Mouse (Mus musculus): ENCODE results near the gene Nup93.

DNA sequence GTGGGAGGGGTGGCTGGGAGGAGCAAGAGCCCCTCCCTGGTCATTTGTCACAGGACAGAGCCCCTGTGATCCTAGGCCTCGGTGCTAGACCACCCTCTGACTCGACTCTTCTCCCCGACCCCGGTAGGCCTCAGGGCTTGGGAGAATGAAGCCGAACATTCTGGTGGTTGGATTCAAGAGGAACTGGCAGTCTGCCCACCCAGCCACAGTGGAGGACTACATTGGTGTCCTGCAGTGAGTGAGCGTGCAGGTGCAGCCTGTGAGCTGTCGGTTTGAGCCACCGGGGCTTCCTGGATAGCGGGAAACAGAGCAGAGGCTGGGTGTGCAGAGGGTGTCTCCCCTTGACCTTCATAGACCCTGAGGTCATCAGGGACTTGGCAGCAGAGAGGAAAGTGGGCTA lies 134.1 kb downstream of the Nup93 start:
- TF ChIP-seq GATA1 (IDR thresholded peaks at IDR 0.05; ENCODE audit: borderline replicate concordance, low read length) = no peak
- TF ChIP-seq CTCF (IDR thresholded peaks at IDR 0.05; ENCODE audit: low read depth, low read length) = no peak

Data from G1E (cell line).